Mouse (Mus musculus): ENCODE results near the gene Ing3. TPM values are rescaled to one million over a fixed set of nuclear protein-coding genes. Genes with fewer than 3 reads are reported as not detected.

Gene Ing3
- polyA plus RNA-seq, 1 experiment from 2014 or later, result 54.6 TPM

GRCm38 (mm10) chr6:22000086-22000485 is 50.7 kb downstream of the Ing3 start:
- no peak for ATAC-seq (ENCODE audit: insufficient number of reproducible peaks, low FRiP score, low TSS enrichment, low read depth)
- DNase-seq (ENCODE audit: low spot score), result no peak
- no peak overlapping the region for H3K4me2 ChIP-seq (ENCODE audit: low read depth, severe bottlenecking)
- no peak overlapping the region for H3K9ac ChIP-seq (ENCODE audit: low read length)
- 32% methylated on average over 6 of the region's 6 CpGs for WGBS
- 0 out of 2 replicates have a peak overlapping the region, but pooled peaks have one; percentile 1 for H3K27ac ChIP-seq (replicated peaks; ENCODE audit: low read depth, low read length)
- no peaks in the 10 kb centered on the region for H3K36me3 ChIP-seq (ENCODE audit: control insufficient read depth, insufficient read depth, low read length)
- no peaks in the 10 kb centered on the region for H3K9me3 ChIP-seq (ENCODE audit: control insufficient read depth, low read length)
- no peak overlapping the region for H3K4me3 ChIP-seq (ENCODE audit: low read depth, low read length)
- H3K4me1 ChIP-seq (ENCODE audit: control insufficient read depth, insufficient read depth, low read length), result peaks cover 38% of the 10 kb centered on the region
- no peaks in the 10 kb centered on the region for H3K27me3 ChIP-seq (ENCODE audit: control insufficient read depth, insufficient read depth, low read length)

DNA sequence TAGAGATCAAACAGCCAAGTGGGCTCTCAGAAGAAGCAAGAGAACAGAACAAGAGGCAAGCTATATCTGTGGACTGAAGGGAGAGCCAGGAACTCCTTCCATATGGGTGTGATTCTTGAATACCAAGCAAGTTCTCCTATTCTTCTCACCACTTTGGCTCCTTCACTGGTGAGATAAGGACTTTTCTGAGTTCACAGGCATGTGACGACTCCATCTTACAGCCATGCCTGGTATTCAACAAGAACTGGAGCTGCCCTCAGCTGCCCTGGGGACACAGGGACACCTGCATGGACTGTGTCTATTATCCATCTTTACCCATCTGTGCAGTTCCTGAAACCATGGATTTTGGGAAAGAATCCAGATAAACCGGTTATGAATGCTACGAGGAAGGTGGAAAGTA is 51.5 kb downstream of the Ing3 start:
- WGBS, result 87% methylated on average over 3 of the region's 3 CpGs
- no peak overlapping the region for H3K4me2 ChIP-seq (ENCODE audit: low read depth, severe bottlenecking)
- DNase-seq (ENCODE audit: low spot score) (no peak), ATAC-seq (ENCODE audit: insufficient number of reproducible peaks, low FRiP score, low TSS enrichment, low read depth) (no peak)
- no peaks in the 10 kb centered on the region for H3K36me3 ChIP-seq (ENCODE audit: control insufficient read depth, insufficient read depth, low read length)
- no peaks in the 10 kb centered on the region for H3K9me3 ChIP-seq (ENCODE audit: control insufficient read depth, low read length)
- H3K9ac ChIP-seq (ENCODE audit: low read length), result no peak overlapping the region
- peaks cover 35% of the 10 kb centered on the region for H3K4me1 ChIP-seq (ENCODE audit: control insufficient read depth, insufficient read depth, low read length)
- H3K27ac ChIP-seq (replicated peaks; ENCODE audit: low read depth, low read length), result no peak overlapping the region
- no peak overlapping the region for H3K4me3 ChIP-seq (ENCODE audit: low read depth, low read length)
- no peaks in the 10 kb centered on the region for H3K27me3 ChIP-seq (ENCODE audit: control insufficient read depth, insufficient read depth, low read length)

- WGBS, result 82% methylated on average over 5 of the region's 5 CpGs
- peaks cover 33% of the 10 kb centered on the region for H3K4me1 ChIP-seq (ENCODE audit: control insufficient read depth, insufficient read depth, low read length)
- no peaks in the 10 kb centered on the region for H3K27me3 ChIP-seq (ENCODE audit: control insufficient read depth, insufficient read depth, low read length)
- no peak overlapping the region for H3K9ac ChIP-seq (ENCODE audit: low read length)
- no peaks in the 10 kb centered on the region for H3K36me3 ChIP-seq (ENCODE audit: control insufficient read depth, insufficient read depth, low read length)
- H3K4me2 ChIP-seq (ENCODE audit: low read depth, severe bottlenecking), result no peak overlapping the region
- no peak overlapping the region for H3K4me3 ChIP-seq (ENCODE audit: low read depth, low read length)
- H3K27ac ChIP-seq (replicated peaks; ENCODE audit: low read depth, low read length), result no peak overlapping the region
- ATAC-seq (ENCODE audit: insufficient number of reproducible peaks, low FRiP score, low TSS enrichment, low read depth), result no peak
- no peaks in the 10 kb centered on the region for H3K9me3 ChIP-seq (ENCODE audit: control insufficient read depth, low read length)
- DNase-seq (ENCODE audit: low spot score), result no peak
Observed at GRCm38 (mm10) chr6:22001284-22001916, 52.0 kb downstream of the Ing3 start.

- Histone ChIP-seq H3K9ac (ENCODE audit: low read length) (no peak overlapping the region), H3K27ac (replicated peaks; ENCODE audit: low read depth, low read length) (peak overlapping the region; percentile 1; the same call in 1 of the 2 replicates), H3K27me3 (ENCODE audit: control insufficient read depth, insufficient read depth, low read length) (no peaks in the 10 kb centered on the region), H3K36me3 (ENCODE audit: control insufficient read depth, insufficient read depth, low read length) (no peaks in the 10 kb centered on the region), H3K4me2 (ENCODE audit: low read depth, severe bottlenecking) (no peak overlapping the region), H3K9me3 (ENCODE audit: control insufficient read depth, low read length) (no peaks in the 10 kb centered on the region), H3K4me3 (ENCODE audit: low read depth, low read length) (no peak overlapping the region), H3K4me1 (ENCODE audit: control insufficient read depth, insufficient read depth, low read length) (peaks cover 28% of the 10 kb centered on the region)
- 62% methylated on average over 17 of the region's 17 CpGs for WGBS
- ATAC-seq (ENCODE audit: insufficient number of reproducible peaks, low FRiP score, low TSS enrichment, low read depth) (no peak), DNase-seq (ENCODE audit: low spot score) (no peak)
Observed at GRCm38 (mm10) chr6:22002521-22003199, 53.3 kb downstream of the Ing3 start.

DNA sequence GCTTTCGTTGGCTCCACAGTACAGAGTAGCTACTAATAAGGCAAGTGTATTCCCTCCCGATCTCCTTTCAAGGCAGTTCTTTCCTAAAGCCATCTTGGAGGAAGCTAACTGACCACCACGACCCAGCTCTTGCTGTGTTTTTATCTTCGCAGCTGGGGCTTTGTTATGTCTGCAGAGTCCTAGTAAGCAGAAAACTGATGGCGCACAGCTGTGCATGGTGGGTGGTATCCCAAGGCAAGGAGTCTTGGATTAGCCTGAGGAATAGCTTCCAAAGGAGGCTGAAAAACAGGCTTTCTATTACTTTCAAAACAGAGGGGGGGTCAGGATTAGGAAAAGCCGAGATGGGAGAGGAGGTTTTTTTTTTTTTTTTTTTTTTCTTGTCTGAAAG is 53.8 kb downstream of the Ing3 start:
- H3K27ac ChIP-seq (replicated peaks; ENCODE audit: low read depth, low read length), result peak overlapping the region; percentile 1; the same call in 1 of the 2 replicates
- WGBS, result 17% methylated on average over 6 of the region's 6 CpGs

GRCm38 (mm10) chr6:22003959-22004543 is 54.7 kb downstream of the Ing3 start:
- H3K4me1 ChIP-seq (ENCODE audit: control insufficient read depth, insufficient read depth, low read length), result peaks cover 18% of the 10 kb centered on the region
- no peaks in the 10 kb centered on the region for H3K9me3 ChIP-seq (ENCODE audit: control insufficient read depth, low read length)
- no peak overlapping the region for H3K4me3 ChIP-seq (ENCODE audit: low read depth, low read length)
- WGBS, result 81% methylated on average over 10 of the region's 10 CpGs
- ATAC-seq (ENCODE audit: insufficient number of reproducible peaks, low FRiP score, low TSS enrichment, low read depth) (no peak), DNase-seq (ENCODE audit: low spot score) (no peak)
- H3K27me3 ChIP-seq (ENCODE audit: control insufficient read depth, insufficient read depth, low read length), result no peaks in the 10 kb centered on the region
- H3K4me2 ChIP-seq (ENCODE audit: low read depth, severe bottlenecking), result no peak overlapping the region
- no peaks in the 10 kb centered on the region for H3K36me3 ChIP-seq (ENCODE audit: control insufficient read depth, insufficient read depth, low read length)
- no peak overlapping the region for H3K9ac ChIP-seq (ENCODE audit: low read length)
- no peak overlapping the region for H3K27ac ChIP-seq (replicated peaks; ENCODE audit: low read depth, low read length)

More for the DNA sequence above, 53.8 kb downstream of the Ing3 start:
- Histone ChIP-seq H3K4me2 (ENCODE audit: low read depth, severe bottlenecking) (no peak overlapping the region), H3K9me3 (ENCODE audit: control insufficient read depth, low read length) (no peaks in the 10 kb centered on the region), H3K9ac (ENCODE audit: low read length) (no peak overlapping the region), H3K27me3 (ENCODE audit: control insufficient read depth, insufficient read depth, low read length) (no peaks in the 10 kb centered on the region), H3K36me3 (ENCODE audit: control insufficient read depth, insufficient read depth, low read length) (no peaks in the 10 kb centered on the region), H3K4me1 (ENCODE audit: control insufficient read depth, insufficient read depth, low read length) (peaks cover 24% of the 10 kb centered on the region), H3K4me3 (ENCODE audit: low read depth, low read length) (no peak overlapping the region)
- DNase-seq (ENCODE audit: low spot score), result peak; percentile 65
- ATAC-seq (ENCODE audit: insufficient number of reproducible peaks, low FRiP score, low TSS enrichment, low read depth), result peak; percentile 60; the same call in 1 of the 2 replicates

GRCm38 (mm10) chr6:22008346-22008745 is 59.0 kb downstream of the Ing3 start:
- no peaks in the 10 kb centered on the region for H3K9me3 ChIP-seq (ENCODE audit: control insufficient read depth, low read length)
- H3K4me2 ChIP-seq (ENCODE audit: low read depth, severe bottlenecking), result no peak overlapping the region

DNA sequence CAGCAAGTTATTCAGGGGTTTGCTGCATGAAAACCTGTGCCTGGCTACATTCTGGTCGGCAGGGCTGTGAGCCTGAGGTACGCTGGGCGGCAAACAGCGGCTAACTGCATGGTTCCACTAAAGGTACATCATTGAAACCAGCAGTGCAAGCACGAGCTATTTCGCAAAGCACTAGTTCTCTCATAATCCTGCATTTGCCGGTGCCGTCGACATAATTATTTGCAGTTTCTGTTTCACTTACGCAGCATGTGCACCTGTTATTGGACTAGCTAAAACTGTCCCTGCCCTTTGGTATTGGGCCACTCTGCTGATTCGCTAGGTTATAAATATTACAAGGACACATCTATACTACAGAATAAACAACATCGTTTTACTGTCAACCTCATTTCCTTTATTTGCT is 60.9 kb downstream of the Ing3 start:
- Histone ChIP-seq H3K9ac (ENCODE audit: low read length) (no peak overlapping the region), H3K27me3 (ENCODE audit: control insufficient read depth, insufficient read depth, low read length) (no peaks in the 10 kb centered on the region), H3K36me3 (ENCODE audit: control insufficient read depth, insufficient read depth, low read length) (no peaks in the 10 kb centered on the region), H3K4me2 (ENCODE audit: low read depth, severe bottlenecking) (no peak overlapping the region), H3K9me3 (ENCODE audit: control insufficient read depth, low read length) (no peaks in the 10 kb centered on the region), H3K27ac (replicated peaks; ENCODE audit: low read depth, low read length) (no peak overlapping the region), H3K4me3 (ENCODE audit: low read depth, low read length) (no peak overlapping the region), H3K4me1 (ENCODE audit: control insufficient read depth, insufficient read depth, low read length) (no peaks in the 10 kb centered on the region)
- WGBS, result 74% methylated on average over 12 of the region's 12 CpGs
- ATAC-seq (ENCODE audit: insufficient number of reproducible peaks, low FRiP score, low TSS enrichment, low read depth), result no peak
- DNase-seq (ENCODE audit: low spot score), result no peak

More at GRCm38 (mm10) chr6:22008346-22008745, 59.0 kb downstream of the Ing3 start:
- 91% methylated on average over 7 of the region's 7 CpGs for WGBS
- peaks cover 4% of the 10 kb centered on the region; the same call in 1 of the 2 replicates for H3K4me1 ChIP-seq (ENCODE audit: control insufficient read depth, insufficient read depth, low read length)
- H3K36me3 ChIP-seq (ENCODE audit: control insufficient read depth, insufficient read depth, low read length), result no peaks in the 10 kb centered on the region
- no peak overlapping the region for H3K9ac ChIP-seq (ENCODE audit: low read length)
- no peak overlapping the region for H3K4me3 ChIP-seq (ENCODE audit: low read depth, low read length)
- ATAC-seq (ENCODE audit: insufficient number of reproducible peaks, low FRiP score, low TSS enrichment, low read depth), result no peak
- no peaks in the 10 kb centered on the region for H3K27me3 ChIP-seq (ENCODE audit: control insufficient read depth, insufficient read depth, low read length)
- H3K27ac ChIP-seq (replicated peaks; ENCODE audit: low read depth, low read length), result no peak overlapping the region
- DNase-seq (ENCODE audit: low spot score), result no peak
